Mouse (Mus musculus): ENCODE data around the gene Lce3b.

The Lce3b gene

GRCm38 (mm10) chr3:92932679-92933078 lies at the start of gene Lce3b:
Lce3b (plus strand) TSS chr3:92932979.
- DNase-seq (ENCODE audit: low spot score in 2 of 2) = no peak

DNA sequence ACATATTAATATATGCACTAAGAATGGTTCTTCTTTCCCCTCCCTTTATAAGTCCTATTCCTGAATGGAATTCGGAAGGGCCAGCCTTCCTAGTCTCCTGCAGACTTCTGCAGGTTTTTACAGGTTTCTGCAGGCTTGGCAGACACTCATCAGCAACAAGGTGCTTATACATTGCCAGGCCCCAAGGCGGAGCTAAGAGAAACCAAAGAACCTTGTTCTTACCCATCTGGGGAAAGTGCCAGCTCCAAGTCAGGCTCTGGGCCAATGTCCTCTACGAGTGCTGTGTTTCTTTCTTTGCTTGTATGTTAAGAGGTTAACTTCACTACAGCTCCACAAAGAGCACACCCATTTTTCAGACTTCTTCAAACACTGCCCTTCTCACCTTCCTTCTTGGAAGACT lies 38.7 kb upstream of the Lce3b start:
- no peak for DNase-seq (ENCODE audit: low spot score in 2 of 2)

- no peak for DNase-seq (ENCODE audit: low spot score in 2 of 2)
These were observed 38.3 kb upstream of the Lce3b start for GRCm38 (mm10) chr3:92894489-92894888.

DNA sequence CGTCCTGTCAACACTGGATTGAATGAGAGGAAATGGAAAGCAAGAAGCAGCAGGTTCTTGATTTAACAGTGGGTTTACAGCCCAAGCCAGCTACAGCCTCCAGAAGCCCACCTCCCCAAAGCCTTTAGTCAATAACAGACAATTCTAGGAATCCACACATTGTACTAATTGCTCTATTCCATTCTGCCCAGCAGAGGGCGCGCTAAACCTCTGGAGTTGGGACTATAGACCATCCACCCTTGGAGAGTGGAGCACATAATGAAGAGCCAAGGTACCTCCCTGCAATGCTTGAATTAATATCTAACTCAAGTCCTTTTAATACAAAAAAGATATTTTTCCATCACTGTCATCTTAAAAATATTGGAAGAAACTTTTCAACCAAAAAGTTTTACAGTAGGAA lies 29.8 kb upstream of the Lce3b start:
- no peak for DNase-seq (ENCODE audit: low spot score in 2 of 2)

- no peak for DNase-seq (ENCODE audit: low spot score in 2 of 2)
These were observed 29.1 kb upstream of the Lce3b start for GRCm38 (mm10) chr3:92903640-92904039.

GRCm38 (mm10) chr3:92905182-92905581 lies 27.6 kb upstream of the Lce3b start:
- DNase-seq (ENCODE audit: low spot score in 2 of 2) = no peak

DNA sequence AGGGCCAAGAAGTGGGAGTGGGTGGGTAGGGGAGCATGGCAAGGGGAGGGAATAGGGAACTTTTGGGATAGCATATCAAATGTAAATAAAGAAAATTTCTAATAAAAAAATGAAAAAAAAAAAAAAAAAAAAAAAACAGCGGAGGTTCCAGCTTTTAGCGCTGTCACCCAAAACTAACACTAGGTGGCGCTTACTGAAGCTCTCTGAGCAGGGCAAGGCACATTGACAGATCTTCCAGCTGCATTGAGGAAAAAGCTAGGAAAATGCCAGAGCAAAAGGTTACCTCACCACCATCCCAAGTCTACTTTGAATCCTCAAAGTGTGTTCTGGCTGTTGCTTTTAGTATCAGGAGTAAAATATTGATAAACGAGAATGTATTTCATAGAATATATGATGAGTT lies 25.2 kb upstream of the Lce3b start:
- DNase-seq (ENCODE audit: low spot score in 2 of 2) = no peak

DNA sequence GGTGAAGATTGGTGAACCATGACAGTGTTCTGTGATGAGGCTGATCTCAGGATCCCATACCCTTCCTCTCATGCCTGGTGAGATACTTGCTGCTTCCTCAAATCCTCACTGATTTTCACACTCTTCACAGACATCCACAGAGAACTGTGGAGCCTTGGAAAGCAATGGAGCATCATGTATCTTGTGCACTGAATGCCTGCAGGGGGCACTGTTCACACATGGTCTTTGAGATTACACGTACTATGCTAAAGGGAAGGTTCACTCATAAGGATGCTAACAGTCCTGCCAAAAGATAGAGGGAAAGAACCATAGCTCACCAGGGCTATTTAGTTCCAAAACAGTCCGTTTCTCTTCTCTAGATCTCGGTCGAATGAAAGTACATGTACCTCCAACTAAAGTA lies 12.4 kb upstream of the Lce3b start:
- no peak for DNase-seq (ENCODE audit: low spot score in 2 of 2)

DNA sequence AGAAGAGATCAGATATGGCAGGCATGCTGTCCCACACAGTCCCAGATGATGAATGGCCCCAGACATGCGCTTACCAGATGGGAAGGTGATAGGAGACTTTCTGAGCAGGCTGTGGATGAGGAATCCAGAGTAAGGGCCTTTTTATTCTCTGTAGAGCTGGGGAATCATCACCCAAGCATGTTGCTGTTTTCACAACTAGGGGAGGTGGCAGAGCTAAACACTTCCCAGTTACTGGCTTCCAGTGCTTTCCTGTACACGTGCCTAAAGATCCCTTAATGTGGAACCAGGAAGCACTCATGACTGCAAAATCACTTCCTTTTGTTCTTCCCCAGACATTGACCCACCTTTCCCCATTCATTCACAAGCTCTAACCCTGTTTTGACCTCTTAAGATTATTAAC lies 6.6 kb upstream of the Lce3b start, which contains the start of gene Lce3a:
Gene Lce3a (minus strand): TSS at position 101 of the 400 bp plus-strand sequence.
- DNase-seq (ENCODE audit: low spot score in 2 of 2) = no peak

- no peak for DNase-seq (ENCODE audit: low spot score in 2 of 2)
These were observed 11.4 kb downstream of the Lce3b start, which contains the start of gene Lce3c for GRCm38 (mm10) chr3:92944186-92944585. Lce3c (plus strand) TSS chr3:92944486.

DNA sequence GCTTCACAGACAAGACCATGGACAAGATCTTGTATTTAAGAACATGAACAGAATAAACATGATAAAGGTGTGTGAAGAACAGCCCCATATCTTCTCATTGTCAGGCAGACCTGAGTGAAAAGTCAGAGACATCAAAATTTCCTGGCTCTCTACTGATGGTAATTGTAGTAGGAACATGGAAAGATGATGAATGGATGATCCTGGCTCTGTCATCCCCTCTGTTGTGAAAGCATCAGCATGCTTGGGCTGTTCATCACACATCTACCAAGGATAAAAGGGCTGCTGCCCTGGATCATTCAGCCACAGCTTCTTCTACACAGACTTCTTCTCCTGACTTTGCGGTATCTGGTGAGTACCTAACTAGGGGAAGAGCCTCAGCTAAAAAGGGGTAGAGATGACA lies 24.3 kb downstream of the Lce3b start, which contains the start of gene Lce3d:
Gene Lce3d (plus strand): TSS at position 301 of the 400 bp plus-strand sequence.
- DNase-seq (ENCODE audit: low spot score in 2 of 2) = no peak

- DNase-seq (ENCODE audit: low spot score in 2 of 2) = no peak
These were observed 34.0 kb downstream of the Lce3b start, which contains the start of gene Lce3e for GRCm38 (mm10) chr3:92966761-92967160. Lce3e (plus strand) TSS chr3:92967061.

- DNase-seq (ENCODE audit: low spot score in 2 of 2) = no peak
These were observed 45.7 kb downstream of the Lce3b start for GRCm38 (mm10) chr3:92978484-92978883.

Measured in spleen, postnatal 36 days (tissue).